Mouse (Mus musculus) 3T3-L1 (cell line): ENCODE results near the gene Dok4.
"Not testable (repeated sequence)": the region's sequence is repeated elsewhere in the genome, so short reads cannot be mapped to it uniquely, and the experiment has no call there.

Source experiments
- DNase-seq: peaks from one replicate; pipeline ENCODE4 v3.0.0-alpha.2; 2015; ENCODE audit warnings: low read depth, low spot score

The Dok4 gene

DNA sequence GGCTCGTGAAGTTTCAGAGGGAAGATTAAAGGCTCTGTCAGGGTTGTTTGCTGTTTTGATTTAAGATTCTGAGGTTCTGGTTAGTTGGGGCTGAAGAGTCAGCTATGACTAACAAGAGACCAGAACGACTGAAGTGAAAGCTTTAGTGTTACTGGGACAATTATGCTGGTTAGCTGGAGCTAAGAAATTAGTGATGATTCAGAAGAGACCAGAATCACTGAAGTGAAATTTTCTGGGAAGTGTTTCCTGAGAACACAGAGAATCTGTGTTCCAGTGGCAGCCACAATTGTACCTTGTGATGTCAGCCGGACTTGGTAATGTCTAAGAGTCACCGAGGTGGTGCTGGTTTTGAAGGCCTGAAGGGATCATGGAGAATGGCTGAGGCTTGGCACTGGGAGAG lies 4.6 kb upstream of the Dok4 start:
- no peak for DNase-seq

GRCm38 (mm10) chr8:94876820-94877219 lies 690 bp upstream of the Dok4 start:
- no peak for DNase-seq

GRCm38 (mm10) chr8:94875871-94876150 lies 319 bp downstream of the Dok4 start:
- no peak for DNase-seq

GRCm38 (mm10) chr8:94875096-94875870 lies 847 bp downstream of the Dok4 start:
- peak; percentile 40 for DNase-seq

DNA sequence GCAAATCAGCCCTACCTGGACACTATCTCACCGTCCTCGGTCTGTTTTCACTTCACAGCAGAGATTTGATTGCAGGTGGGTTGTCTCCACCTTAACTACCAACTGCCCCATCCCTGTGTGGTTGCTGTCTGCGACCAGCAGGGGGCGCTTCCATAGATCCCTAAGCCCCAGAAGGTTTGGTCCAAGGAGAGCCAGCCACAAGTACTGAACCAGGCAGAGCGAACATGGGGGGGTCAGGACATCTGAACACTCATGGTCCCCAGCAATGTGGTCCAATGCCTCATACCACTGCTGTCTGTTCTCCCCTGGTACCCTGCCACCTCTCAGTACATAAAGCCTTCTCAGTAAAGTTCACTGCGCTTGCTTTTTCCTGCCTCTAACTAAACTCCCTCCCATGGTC lies 1.8 kb downstream of the Dok4 start:
- peak; percentile 86 for DNase-seq

GRCm38 (mm10) chr8:94872576-94872975 lies 3.6 kb downstream of the Dok4 start:
- DNase-seq, result no peak

GRCm38 (mm10) chr8:94872156-94872555 lies 4.0 kb downstream of the Dok4 start:
- no peak for DNase-seq

- DNase-seq, result peak; percentile 64
Measured at GRCm38 (mm10) chr8:94871108-94871894, 4.8 kb downstream of the Dok4 start.

GRCm38 (mm10) chr8:94870474-94871107 lies 5.5 kb downstream of the Dok4 start:
- no peak for DNase-seq

DNA sequence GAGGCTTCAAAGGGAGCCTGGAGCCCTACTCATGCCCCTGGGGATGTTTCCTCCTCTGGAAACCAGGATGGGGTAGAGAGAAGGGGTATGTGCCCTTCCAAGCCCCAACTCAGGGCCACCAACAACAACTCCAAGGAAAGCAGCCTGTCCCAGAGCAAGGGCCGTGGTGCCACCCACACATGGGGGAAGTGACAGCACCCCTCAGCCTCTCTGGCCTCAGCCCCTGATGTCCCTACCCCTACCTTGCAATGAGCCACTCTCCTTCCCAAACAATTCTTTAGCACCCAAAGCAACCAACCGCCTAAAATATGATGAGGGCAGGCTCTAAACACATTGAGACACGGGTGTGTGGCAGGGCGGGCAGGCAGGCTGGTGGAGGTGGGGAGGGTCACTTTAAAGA lies 6.1 kb downstream of the Dok4 start:
- DNase-seq, result no peak

GRCm38 (mm10) chr8:94869146-94869545 lies 7.0 kb downstream of the Dok4 start:
- no peak for DNase-seq

DNA sequence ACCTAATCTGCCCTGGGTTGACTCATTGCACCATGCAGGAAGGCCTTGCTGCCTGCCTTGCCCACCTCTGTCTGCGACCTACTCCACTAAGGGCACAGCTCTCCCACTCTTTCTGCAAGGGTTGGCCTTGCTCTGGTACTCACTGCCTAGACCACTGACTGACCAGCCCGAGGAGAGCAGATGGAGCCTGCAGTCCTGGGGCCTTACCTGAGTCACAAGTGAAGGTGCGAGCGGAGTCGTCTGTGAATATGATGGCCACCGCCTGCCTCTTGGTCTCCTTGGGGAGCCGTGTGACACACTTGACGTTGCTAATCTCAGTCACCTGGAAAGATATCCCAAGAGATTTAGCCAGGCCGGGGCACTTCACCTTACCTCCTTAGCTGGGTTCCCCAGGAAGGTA lies 9.2 kb downstream of the Dok4 start:
- no peak for DNase-seq

- peak; percentile 69 for DNase-seq
Measured at GRCm38 (mm10) chr8:94865292-94865691, 10.8 kb downstream of the Dok4 start.

GRCm38 (mm10) chr8:94863897-94864673 lies 12.0 kb downstream of the Dok4 start:
- DNase-seq, result no peak

DNA sequence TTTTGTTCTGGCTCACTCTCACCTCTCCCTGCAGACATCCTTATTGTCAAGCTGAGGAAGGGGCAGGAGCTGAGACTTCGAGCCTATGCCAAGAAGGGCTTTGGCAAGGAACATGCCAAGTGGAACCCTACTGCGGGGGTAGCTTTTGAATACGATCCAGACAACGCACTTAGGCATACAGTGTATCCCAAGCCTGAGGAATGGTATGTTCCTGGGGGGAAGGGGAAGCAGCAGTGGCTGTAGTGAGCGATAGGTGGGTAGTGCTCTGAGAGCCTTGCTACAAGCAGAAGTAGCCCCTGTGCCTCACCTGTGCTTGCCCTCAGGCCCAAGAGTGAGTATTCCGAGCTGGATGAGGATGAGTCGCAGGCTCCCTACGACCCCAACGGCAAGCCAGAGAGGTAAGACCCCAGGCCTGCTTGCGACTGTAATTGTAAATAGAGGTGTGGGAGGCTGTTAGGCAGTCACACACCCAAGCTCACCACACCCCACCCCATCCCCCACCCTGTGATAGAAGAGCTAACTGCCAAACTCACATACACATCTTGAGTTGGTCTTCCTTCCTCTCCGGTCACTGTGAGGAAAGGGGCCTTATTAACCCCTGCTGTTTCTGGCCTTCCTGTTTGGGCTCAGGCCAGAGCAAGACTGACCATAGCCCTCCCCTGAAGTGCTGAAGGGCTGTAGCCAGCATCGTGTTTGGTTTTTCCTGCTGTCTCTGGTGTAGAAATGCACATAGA lies 13.5 kb downstream of the Dok4 start:
- no peak for DNase-seq

- peak; percentile 79 for DNase-seq
Measured at GRCm38 (mm10) chr8:94861352-94861910, 14.7 kb downstream of the Dok4 start.

DNA sequence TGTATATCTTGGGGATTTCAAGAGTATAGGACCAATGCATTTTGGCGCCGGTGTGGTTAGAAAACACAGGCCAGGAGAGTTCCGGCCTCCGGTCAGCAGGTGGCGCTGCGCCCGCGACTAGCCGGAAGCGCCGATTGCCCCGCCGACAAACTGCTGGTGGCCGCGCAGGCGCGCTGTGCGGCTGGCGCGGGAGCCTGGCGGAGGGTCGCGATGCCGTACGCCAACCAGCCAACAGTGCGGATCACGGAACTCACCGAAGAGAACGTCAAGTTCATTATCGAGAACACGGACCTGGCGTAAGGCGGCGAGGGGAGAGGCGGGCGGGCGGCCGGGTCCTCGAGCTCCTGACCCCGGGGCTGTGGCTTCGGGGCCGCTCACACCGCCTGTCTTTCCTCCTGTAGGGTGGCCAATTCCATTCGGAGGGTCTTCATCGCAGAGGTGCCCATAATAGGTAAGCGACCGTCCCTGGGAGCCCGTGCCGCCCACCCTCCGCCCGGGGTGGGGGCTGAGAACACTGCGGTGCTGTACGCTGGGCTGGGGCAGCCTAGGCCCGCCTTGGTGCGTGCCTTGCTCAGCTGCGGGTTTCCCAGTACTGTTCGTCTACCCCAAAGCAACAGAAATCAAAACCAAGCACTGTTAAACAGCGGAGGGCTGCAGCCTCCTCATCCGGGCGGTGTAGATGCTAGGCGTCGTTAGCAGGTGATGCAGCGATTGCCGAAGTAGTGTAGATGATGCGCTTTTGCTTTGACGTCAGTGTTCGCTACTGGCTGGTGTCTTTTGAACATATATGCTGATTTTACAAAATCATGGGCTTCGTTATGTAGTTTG lies 18.6 kb downstream of the Dok4 start, which contains the start of gene Polr2c:
Gene Polr2c (plus strand): TSS at position 105 of the 828 bp plus-strand sequence.
- peak; percentile 80 for DNase-seq

DNA sequence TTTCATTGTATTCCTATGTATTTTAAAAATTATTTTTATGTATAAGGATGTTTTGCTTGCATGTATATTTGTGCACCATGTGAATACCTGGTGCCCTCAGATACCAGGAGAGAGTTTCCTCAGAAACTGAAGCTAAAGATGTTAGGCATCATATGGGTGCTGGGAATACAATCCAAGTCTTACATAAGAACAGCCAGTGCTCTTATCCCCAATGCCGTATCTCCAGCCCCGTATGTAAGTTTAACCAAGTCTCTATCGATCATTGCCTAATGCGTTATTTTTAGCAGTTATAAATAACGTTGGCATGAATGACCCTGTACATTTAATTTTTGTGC lies 19.2 kb downstream of the Dok4 start:
- DNase-seq, result no peak

- not testable (repeated sequence) for DNase-seq
Measured at GRCm38 (mm10) chr8:94854761-94855160, 21.4 kb downstream of the Dok4 start.

GRCm38 (mm10) chr8:94850049-94850448 lies 26.1 kb downstream of the Dok4 start:
- DNase-seq, result no peak
